10 mouse cellular contexts compared by ENCODE assay signal in the genomic region with DNA sequence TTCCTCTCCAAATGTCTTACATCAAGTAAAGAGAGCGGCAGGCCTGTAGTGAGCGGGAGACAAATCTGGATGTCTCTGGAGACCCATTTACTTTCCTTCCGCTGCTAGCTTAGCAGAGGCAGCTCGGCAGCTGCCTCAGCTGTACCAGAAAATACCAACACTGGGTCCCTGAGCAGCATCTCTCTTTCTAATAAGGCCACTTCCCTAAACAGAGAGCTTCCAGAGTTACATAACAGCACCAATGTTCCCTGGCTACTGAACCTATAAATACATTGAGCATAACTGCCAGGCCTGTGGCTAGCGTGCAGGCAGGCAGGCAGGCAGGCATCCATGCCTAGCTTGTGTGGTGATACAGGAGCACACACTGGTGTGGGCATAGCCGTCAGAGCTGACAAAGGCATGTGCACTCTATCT.
DNase-seq lines count a peak whose midpoint lies in the region; ATAC-seq lines count a peak whose summit lies in the region.
"Had no signal": no experiment of that assay in that cellular context is flagged by ENCODE, and none has a peak within 500 bp of the region (broad histone marks: within the 10 kb centered on the region; RNA-seq: fewer than 3 reads in every experiment).

No protein-coding gene starts in this region.

- ATAC-seq in CD4-positive, CD25-positive, alpha-beta regulatory T cell, adult 4 months: no peak

- peak; percentile 14 for DNase-seq in kidney, adult 9 months
- no peak for DNase-seq in kidney, adult 11 months
- peak; percentile 95 for DNase-seq in brain, adult 2 months (ENCODE audit: low read depth, low spot score)
- DNase-seq in cerebellum, adult 18-20 months: peak; percentile 73 to 79
- DNase-seq in left cerebral cortex, adult 9 months (ENCODE audit: low spot score in 2 of 2): peak; percentile 53 to 67
- DNase-seq in thymus, adult 18-20 months: no peak
- no peak for DNase-seq in adrenal gland, postnatal 36 days
- DNase-seq: kidney, adult 8-10 months; thymus, postnatal 14 days had no signal

Comparison
In these comparisons a context has a peak if more than half of its experiments do, and no peak if none do; other contexts are left out.
1. DNase-seq: peak in kidney, adult 9 months (single experiment), brain, adult 2 months (single experiment), cerebellum, adult 18-20 months (2 of 2) and left cerebral cortex, adult 9 months (2 of 2); none in kidney, adult 11 months (single experiment), thymus, adult 18-20 months (0 of 2) and adrenal gland, postnatal 36 days (0 of 2).